In the genomic region with DNA sequence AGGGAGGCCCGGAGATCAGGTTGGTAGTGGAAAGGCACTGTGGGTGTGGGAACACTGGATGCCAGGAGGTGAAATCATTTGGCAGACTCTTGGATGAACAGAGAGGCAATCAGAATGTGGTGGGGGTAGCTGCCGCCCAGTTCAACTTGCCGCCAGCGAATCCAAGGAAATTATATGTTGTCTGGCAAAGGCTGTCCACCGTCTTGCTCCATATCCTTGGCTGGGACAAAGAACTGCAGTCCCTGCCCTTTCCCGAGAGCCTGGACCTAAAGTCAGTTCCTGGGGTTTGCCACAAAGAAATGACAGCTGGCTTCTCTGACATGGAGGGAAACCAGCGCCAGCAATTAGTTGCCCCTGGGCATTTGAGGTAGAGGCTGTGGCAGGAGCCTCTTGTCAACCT, we compare ENCODE assay signal across 21 mouse cellular contexts. TPM values are rescaled to one million over a fixed set of nuclear protein-coding genes. Genes with fewer than 3 reads are reported as not detected.
DNase-seq lines count a peak whose midpoint lies in the region; ATAC-seq and TF ChIP-seq lines count a peak whose summit lies in the region.
"Had no signal": no experiment of that assay in that cellular context is flagged by ENCODE, and none has a peak within 500 bp of the region (broad histone marks: within the 10 kb centered on the region; RNA-seq: fewer than 3 reads in every experiment).

No protein-coding gene starts in this region.

- TF ChIP-seq CTCF in hindbrain, postnatal 0 days (IDR thresholded peaks at IDR 0.05; ENCODE audit: low read depth) = no peak
- TF ChIP-seq CTCF in C2C12 (IDR thresholded peaks at IDR 0.05; ENCODE audit: control insufficient read depth, insufficient read depth, insufficient read length) = no peak

- H3K4me1 ChIP-seq in hindbrain, postnatal 0 days (ENCODE audit: insufficient read depth, low read length) = no peaks in the 10 kb centered on the region
- no peaks in the 10 kb centered on the region for H3K4me1 ChIP-seq in hindbrain, embryonic 13.5 days (replicated peaks)
- H3K4me1 ChIP-seq in embryonic facial prominence, embryonic 14.5 days (ENCODE audit: control insufficient read depth, insufficient read depth, low read length) = no peaks in the 10 kb centered on the region
- H3K4me1 ChIP-seq: heart, embryonic 10.5 days; midbrain, embryonic 13.5 days; stomach, embryonic 15.5 days had no signal

- H3K79me3 ChIP-seq in C2C12 (ENCODE audit: low read depth) = no peaks in the 10 kb centered on the region

- H3K79me2 ChIP-seq in C2C12 (ENCODE audit: control insufficient read depth, insufficient read depth) = no peaks in the 10 kb centered on the region

- ATAC-seq in hindbrain, postnatal 0 days = peak; percentile 50
- ATAC-seq in hindbrain, embryonic 13.5 days (ENCODE audit: low FRiP score) = no peak
- peak; percentile 44; the same call in 1 of the 2 replicates for ATAC-seq in embryonic facial prominence, embryonic 14.5 days (ENCODE audit: low read depth)
- ATAC-seq in frontal cortex, adult (ENCODE audit: low TSS enrichment) = no peak
- ATAC-seq: intestine, postnatal 0 days; liver, postnatal 0 days; midbrain, embryonic 13.5 days had no signal

- no peak overlapping the region for H3K9ac ChIP-seq in hindbrain, postnatal 0 days (replicated peaks; ENCODE audit: low read length)
- H3K9ac ChIP-seq in hindbrain, embryonic 13.5 days = no peak overlapping the region
- H3K9ac ChIP-seq in embryonic facial prominence, embryonic 14.5 days (ENCODE audit: low read depth, low read length) = no peak overlapping the region
- H3K9ac ChIP-seq: liver, postnatal 0 days; midbrain, embryonic 13.5 days; stomach, embryonic 15.5 days had no signal

- H3K9me3 ChIP-seq in hindbrain, postnatal 0 days (ENCODE audit: low read length) = no peaks in the 10 kb centered on the region
- H3K9me3 ChIP-seq in hindbrain, embryonic 13.5 days = no peaks in the 10 kb centered on the region
- H3K9me3 ChIP-seq in embryonic facial prominence, embryonic 14.5 days (ENCODE audit: control insufficient read depth, low read length) = no peaks in the 10 kb centered on the region
- H3K9me3 ChIP-seq: heart, embryonic 10.5 days; midbrain, embryonic 13.5 days; stomach, embryonic 15.5 days had no signal

- no peaks in the 10 kb centered on the region for H3K27me3 ChIP-seq in hindbrain, postnatal 0 days (ENCODE audit: insufficient read depth, low read length)
- no peaks in the 10 kb centered on the region for H3K27me3 ChIP-seq in hindbrain, embryonic 13.5 days
- H3K27me3 ChIP-seq in C2C12 (ENCODE audit: control insufficient read depth, insufficient read depth, insufficient read length) = no peaks in the 10 kb centered on the region
- no peaks in the 10 kb centered on the region for H3K27me3 ChIP-seq in embryonic facial prominence, embryonic 14.5 days (replicated peaks; ENCODE audit: control insufficient read depth, insufficient read depth, low read length)
- H3K27me3 ChIP-seq: CH12.LX; midbrain, embryonic 13.5 days; stomach, embryonic 15.5 days had no signal

- H3K27ac ChIP-seq in hindbrain, postnatal 0 days = peak overlapping the region; percentile 8; the same call in 1 of the 2 replicates
- no peak overlapping the region for H3K27ac ChIP-seq in hindbrain, embryonic 13.5 days
- H3K27ac ChIP-seq in embryonic facial prominence, embryonic 14.5 days (replicated peaks; ENCODE audit: low read depth, low read length) = no peak overlapping the region
- H3K27ac ChIP-seq: heart, embryonic 10.5 days; midbrain, embryonic 13.5 days; stomach, embryonic 15.5 days had no signal

- H3K36me3 ChIP-seq in hindbrain, postnatal 0 days (ENCODE audit: insufficient read depth, low read length) = no peaks in the 10 kb centered on the region
- peaks cover 45% of the 10 kb centered on the region for H3K36me3 ChIP-seq in hindbrain, embryonic 13.5 days
- H3K36me3 ChIP-seq in C2C12 (ENCODE audit: control insufficient read depth, insufficient read depth) = peaks cover 23% of the 10 kb centered on the region
- 0 out of 2 replicates have a peak, but pooled peaks cover 6% of the 10 kb centered on the region for H3K36me3 ChIP-seq in embryonic facial prominence, embryonic 14.5 days (ENCODE audit: control insufficient read depth, insufficient read depth, low read length)

- H3K4me2 ChIP-seq in hindbrain, postnatal 0 days (ENCODE audit: low read depth, low read length) = no peak overlapping the region
- H3K4me2 ChIP-seq in hindbrain, embryonic 13.5 days = no peak overlapping the region
- no peak overlapping the region for H3K4me2 ChIP-seq in embryonic facial prominence, embryonic 14.5 days (ENCODE audit: low read depth, low read length)
- H3K4me2 ChIP-seq: midbrain, embryonic 13.5 days; stomach, embryonic 15.5 days had no signal

- peak; percentile 80 to 86 for DNase-seq in cerebellum, postnatal 10 days
- DNase-seq in cerebellum, adult 18-20 months = no peak
- peak; percentile 40 for DNase-seq in hindbrain, postnatal 0 days (ENCODE audit: low spot score)
- DNase-seq in embryonic facial prominence, embryonic 14.5 days (ENCODE audit: low spot score) = peak; percentile 58
- no peak for DNase-seq in kidney, adult 8-10 months
- DNase-seq: adrenal gland, adult 2 months; cerebellum, postnatal 36 days; gastrocnemius, postnatal 10 days; layer of hippocampus, postnatal 36 days; liver, postnatal 0 days; lung, postnatal 14 days; thymus, adult 18-20 months had no signal

- H3K4me3 ChIP-seq in hindbrain, postnatal 0 days (ENCODE audit: low read length) = no peak overlapping the region
- no peak overlapping the region for H3K4me3 ChIP-seq in hindbrain, embryonic 13.5 days
- H3K4me3 ChIP-seq in C2C12 (ENCODE audit: insufficient read depth, poor library complexity, severe bottlenecking) = no peak overlapping the region
- H3K4me3 ChIP-seq in embryonic facial prominence, embryonic 14.5 days (ENCODE audit: low read depth, low read length) = no peak overlapping the region
- H3K4me3 ChIP-seq: heart, embryonic 10.5 days; midbrain, embryonic 13.5 days; stomach, embryonic 15.5 days had no signal

- H3ac ChIP-seq in C2C12 (ENCODE audit: control insufficient read depth, insufficient read length, low read depth) = no peak overlapping the region

- 50% methylated on average over 7 of the region's 7 CpGs for WGBS in hindbrain, postnatal 0 days
- WGBS in hindbrain, embryonic 13.5 days = 76% methylated on average over 7 of the region's 7 CpGs
- 65% methylated on average over 7 of the region's 7 CpGs for WGBS in embryonic facial prominence, embryonic 14.5 days

TF ChIP-seq in C2C12, 6 proteins besides CTCF, POLR2A, EP300 and RAD21:
- TF ChIP-seq FOSL1 (IDR thresholded peaks at IDR 0.05; ENCODE audit: insufficient read depth, low read length, poor library complexity, severe bottlenecking) (no peak), MAX (IDR thresholded peaks at IDR 0.05) (no peak), USF1 (IDR thresholded peaks at IDR 0.05; ENCODE audit: low read depth) (no peak), MYOD1 (IDR thresholded peaks at IDR 0.05; ENCODE audit: control insufficient read depth, insufficient read length, low read depth) (peak; percentile 35), CEBPB (IDR thresholded peaks at IDR 0.05; ENCODE audit: low read depth) (peak; percentile 28)

RNA-seq across cellular contexts. Expression of gene Olfml2b, which starts 20.9 kb away (rescaled TPM):
- 7.1 and 7.3 TPM in 2 replicates for total RNA-seq in hindbrain, postnatal 0 days (2014; rRNA removed)
- polyA plus RNA-seq in hindbrain, postnatal 0 days (2015; fragmentation: Nextera tagmentation; extraction: Ambion mirVana) = 2.7 and 3.9 TPM in 2 replicates
- 5.2 and 6.1 TPM in 2 replicates for polyA plus RNA-seq in hindbrain, embryonic 13.5 days (2015; fragmentation: Nextera tagmentation; extraction: Ambion mirVana)
- polyA plus RNA-seq in C2C12 (2012; fragmentation: generic; extraction: Trizol) = 15.0 TPM
- 43.7 and 46.6 TPM in 2 replicates for polyA plus RNA-seq in embryonic facial prominence, embryonic 14.5 days (2014; fragmentation: Nextera tagmentation; extraction: Ambion mirVana)
- total RNA-seq: MEL had no signal

Comparison
In these comparisons a context has a peak if more than half of its experiments do, and no peak if none do; other contexts are left out.
1. DNase-seq: peak in cerebellum, postnatal 10 days (2 of 2), hindbrain, postnatal 0 days (single experiment) and embryonic facial prominence, embryonic 14.5 days (single experiment); none in cerebellum, adult 18-20 months (0 of 2) and kidney, adult 8-10 months (0 of 2).
2. ATAC-seq: peak in hindbrain, postnatal 0 days (single experiment) and embryonic facial prominence, embryonic 14.5 days (single experiment); none in hindbrain, embryonic 13.5 days (single experiment) and frontal cortex, adult (single experiment).